Mouse (Mus musculus): Measurements from ENCODE around the gene Fgf15. TPM values are rescaled to one million over a fixed set of nuclear protein-coding genes. Genes with fewer than 3 reads are reported as not detected.

The Fgf15 gene
- polyA plus RNA-seq, 1 experiment from 2014 or later, result 26.8 TPM

DNA sequence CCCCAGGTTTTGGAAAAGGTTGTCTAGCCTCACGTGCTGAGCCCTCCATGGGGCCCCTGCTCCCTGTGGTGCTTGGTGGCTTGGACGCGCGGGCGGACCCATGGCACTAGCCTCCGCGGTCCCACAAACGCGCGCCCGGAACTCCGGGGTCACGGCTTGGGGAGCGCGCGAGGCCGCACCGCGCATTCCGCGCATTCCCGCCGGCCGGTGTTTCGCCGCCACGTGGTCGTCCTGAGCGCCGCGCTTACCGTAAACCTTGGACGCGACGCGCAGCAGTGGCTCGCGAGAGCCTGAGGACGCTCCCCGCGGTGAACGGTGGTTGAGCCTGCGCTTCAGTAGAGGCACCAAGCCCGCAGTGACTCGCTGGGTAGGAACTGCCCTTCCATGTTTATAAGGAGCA lies 46.9 kb downstream of the Fgf15 start:
- under 1% methylated on average over 45 of the region's 45 CpGs for WGBS
- peak overlapping the region; percentile 45 for H3K4me3 ChIP-seq
- H3K4me1 ChIP-seq, result peaks cover 53% of the 10 kb centered on the region
- H3K9ac ChIP-seq, result peak overlapping the region; percentile 9
- H3K9me3 ChIP-seq, result no peaks in the 10 kb centered on the region
- H3K4me2 ChIP-seq, result peak overlapping the region; percentile 96
- ATAC-seq (replicated peaks), result peak; percentile 41
- H3K36me3 ChIP-seq (replicated peaks), result no peaks in the 10 kb centered on the region
- no peak overlapping the region for H3K27ac ChIP-seq
- peaks cover 37% of the 10 kb centered on the region for H3K27me3 ChIP-seq (replicated peaks)

Other genes with a start within 250 kb of the Fgf15 start
- 11.7 and 13.0 TPM in 2 replicates for gene Ano1, start 144.6 kb upstream of the Fgf15 start, polyA plus RNA-seq (2015; fragmentation: Nextera tagmentation; extraction: Ambion mirVana)
- 2.9 and 4.8 TPM in 2 replicates for gene Fgf3, start 58.4 kb upstream of the Fgf15 start, polyA plus RNA-seq (2015; fragmentation: Nextera tagmentation; extraction: Ambion mirVana)
- not detected in 2 replicates for gene Fgf4, start 49.2 kb upstream of the Fgf15 start, polyA plus RNA-seq (2015; fragmentation: Nextera tagmentation; extraction: Ambion mirVana)
- gene LTO1, start 18.6 kb downstream of the Fgf15 start, polyA plus RNA-seq (2015; fragmentation: Nextera tagmentation; extraction: Ambion mirVana), result 32.2 and 33.6 TPM in 2 replicates
- gene Ccnd1, start 43.4 kb downstream of the Fgf15 start, polyA plus RNA-seq (2015; fragmentation: Nextera tagmentation; extraction: Ambion mirVana), result 39.4 and 40.8 TPM in 2 replicates